Mouse (Mus musculus): ENCODE results near the gene Lrfn2. TPM values are rescaled to one million over a fixed set of nuclear protein-coding genes. Genes with fewer than 3 reads are reported as not detected.
A peak's percentile ranks its signal among the peaks of the same experiment; 100 is the strongest.

Lrfn2 gene
- 10 to 100 TPM; 39.4 to 39.6 TPM for total RNA-seq (2021)

GRCm38 (mm10) chr17:48931621-48932405, at the start of gene Lrfn2:
Gene Lrfn2, plus strand, starts transcription at chr17:48932379.
- peak; percentile 85 to 92 for DNase-seq (ENCODE audit: extremely low spot score in 1 of 2, low spot score in 1 of 2)

- DNase-seq (ENCODE audit: extremely low spot score in 1 of 2, low spot score in 1 of 2) = peak; percentile 29 to 45
Measured at GRCm38 (mm10) chr17:48887472-48888385, 44.5 kb upstream of the Lrfn2 start.

GRCm38 (mm10) chr17:48905286-48906040, 26.7 kb upstream of the Lrfn2 start:
- DNase-seq (ENCODE audit: extremely low spot score in 1 of 2, low spot score in 1 of 2) = no peak

GRCm38 (mm10) chr17:48913437-48913836, 18.7 kb upstream of the Lrfn2 start:
- no peak for DNase-seq (ENCODE audit: extremely low spot score in 1 of 2, low spot score in 1 of 2)

- DNase-seq (ENCODE audit: extremely low spot score in 1 of 2, low spot score in 1 of 2) = no peak
Measured at GRCm38 (mm10) chr17:48917411-48917810, 14.8 kb upstream of the Lrfn2 start.

- DNase-seq (ENCODE audit: extremely low spot score in 1 of 2, low spot score in 1 of 2) = no peak
Measured at GRCm38 (mm10) chr17:48918458-48918857, 13.7 kb upstream of the Lrfn2 start.

GRCm38 (mm10) chr17:48922905-48923304, 9.3 kb upstream of the Lrfn2 start:
- no peak for DNase-seq (ENCODE audit: extremely low spot score in 1 of 2, low spot score in 1 of 2)

GRCm38 (mm10) chr17:48925426-48925825, 6.8 kb upstream of the Lrfn2 start:
- no peak for DNase-seq (ENCODE audit: extremely low spot score in 1 of 2, low spot score in 1 of 2)

GRCm38 (mm10) chr17:48930994-48931393, 1.2 kb upstream of the Lrfn2 start:
- no peak for DNase-seq (ENCODE audit: extremely low spot score in 1 of 2, low spot score in 1 of 2)

GRCm38 (mm10) chr17:48932406-48932906, 277 bp downstream of the Lrfn2 start:
- peak in 1 of 2 experiments; percentile 40 for DNase-seq (ENCODE audit: extremely low spot score in 1 of 2, low spot score in 1 of 2)

GRCm38 (mm10) chr17:48932916-48933315, 737 bp downstream of the Lrfn2 start:
- DNase-seq (ENCODE audit: extremely low spot score in 1 of 2, low spot score in 1 of 2) = no peak

- DNase-seq (ENCODE audit: extremely low spot score in 1 of 2, low spot score in 1 of 2) = no peak
Measured at GRCm38 (mm10) chr17:48935201-48935600, 3.0 kb downstream of the Lrfn2 start.

GRCm38 (mm10) chr17:48936445-48937141, 4.4 kb downstream of the Lrfn2 start:
- no peak for DNase-seq (ENCODE audit: extremely low spot score in 1 of 2, low spot score in 1 of 2)

GRCm38 (mm10) chr17:48938711-48939220, 6.6 kb downstream of the Lrfn2 start:
- DNase-seq (ENCODE audit: extremely low spot score in 1 of 2, low spot score in 1 of 2) = no peak

- DNase-seq (ENCODE audit: extremely low spot score in 1 of 2, low spot score in 1 of 2) = no peak
Measured at GRCm38 (mm10) chr17:48946315-48946714, 14.1 kb downstream of the Lrfn2 start.

- no peak for DNase-seq (ENCODE audit: extremely low spot score in 1 of 2, low spot score in 1 of 2)
Measured at GRCm38 (mm10) chr17:48946765-48947164, 14.6 kb downstream of the Lrfn2 start.

- no peak for DNase-seq (ENCODE audit: extremely low spot score in 1 of 2, low spot score in 1 of 2)
Measured at GRCm38 (mm10) chr17:48951250-48951649, 19.1 kb downstream of the Lrfn2 start.

- DNase-seq (ENCODE audit: extremely low spot score in 1 of 2, low spot score in 1 of 2) = no peak
Measured at GRCm38 (mm10) chr17:48956033-48956631, 24.0 kb downstream of the Lrfn2 start.

GRCm38 (mm10) chr17:48960161-48960698, 28.1 kb downstream of the Lrfn2 start:
- no peak for DNase-seq (ENCODE audit: extremely low spot score in 1 of 2, low spot score in 1 of 2)
